In the genomic region with DNA sequence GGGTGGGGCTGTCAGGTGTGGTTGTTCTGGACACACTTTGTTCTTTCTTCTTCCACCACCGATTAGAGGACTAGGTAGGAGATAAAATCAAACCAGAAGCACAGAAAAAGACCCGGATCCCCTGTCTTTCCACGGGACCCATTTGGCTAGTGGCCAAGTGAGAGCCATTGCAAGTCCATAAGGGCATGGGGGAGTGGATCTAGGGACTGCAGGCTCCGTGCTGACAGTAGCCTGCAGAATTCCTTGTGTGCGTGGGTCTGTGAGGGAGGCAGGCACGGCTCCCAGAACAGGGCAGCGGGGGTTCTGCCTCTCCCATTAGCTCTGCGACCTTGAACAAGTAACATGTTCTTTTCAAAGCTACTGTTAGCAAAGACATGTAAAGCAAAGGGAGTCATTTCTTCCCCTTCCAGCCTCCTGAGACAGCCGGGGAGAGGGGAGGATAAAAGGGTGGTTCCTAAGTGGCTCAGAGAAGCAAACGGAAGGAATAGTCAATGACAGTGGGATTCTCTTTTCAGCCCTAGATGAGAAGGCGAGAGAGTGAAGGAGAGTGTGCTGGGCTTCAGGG, we compare ENCODE assay signal across 20 mouse cellular contexts. TPM values are rescaled to one million over a fixed set of nuclear protein-coding genes. Genes with fewer than 3 reads are reported as not detected.
DNase-seq lines count a peak whose midpoint lies in the region; ATAC-seq and TF ChIP-seq lines count a peak whose summit lies in the region.
"Had no signal": no experiment of that assay in that cellular context is flagged by ENCODE, and none has a peak within 500 bp of the region (broad histone marks: within the 10 kb centered on the region; RNA-seq: fewer than 3 reads in every experiment).

No protein-coding gene starts in this region.

- 39% methylated on average over 11 of the region's 11 CpGs for WGBS in intestine, embryonic 15.5 days
- 43% methylated on average over 11 of the region's 11 CpGs for WGBS in intestine, embryonic 16.5 days
- 35% methylated on average over 11 of the region's 11 CpGs for WGBS in lung, embryonic 14.5 days

- H3K9ac ChIP-seq in intestine, embryonic 15.5 days = no peak overlapping the region
- H3K9ac ChIP-seq in intestine, embryonic 16.5 days (ENCODE audit: low read depth, low read length) = no peak overlapping the region
- no peak overlapping the region for H3K9ac ChIP-seq in lung, embryonic 14.5 days
- H3K9ac ChIP-seq: embryonic facial prominence, embryonic 13.5 days; heart, embryonic 13.5 days had no signal

- H3K27ac ChIP-seq in intestine, embryonic 15.5 days = no peak overlapping the region
- H3K27ac ChIP-seq in intestine, embryonic 16.5 days (ENCODE audit: low read length) = no peak overlapping the region
- no peak overlapping the region for H3K27ac ChIP-seq in lung, embryonic 14.5 days (ENCODE audit: low read depth)
- H3K27ac ChIP-seq: embryonic facial prominence, embryonic 13.5 days; heart, embryonic 13.5 days; layer of hippocampus, adult 2 months; stomach, postnatal 0 days had no signal

- H3K4me3 ChIP-seq in intestine, embryonic 15.5 days (replicated peaks) = no peak overlapping the region
- H3K4me3 ChIP-seq in intestine, embryonic 16.5 days (ENCODE audit: low read length) = no peak overlapping the region
- no peak overlapping the region for H3K4me3 ChIP-seq in lung, embryonic 14.5 days (ENCODE audit: low read depth, low read length)
- H3K4me3 ChIP-seq: embryonic facial prominence, embryonic 13.5 days; heart, embryonic 13.5 days; layer of hippocampus, adult 2 months had no signal

- no peak for TF ChIP-seq CTCF in lung, embryonic 14.5 days (IDR thresholded peaks at IDR 0.05; ENCODE audit: low read depth)

- peak; percentile 32 to 34 for DNase-seq in cerebellum, postnatal 10 days
- no peak for DNase-seq in cerebellum, adult 9-11 months
- DNase-seq in lung, embryonic 14.5 days = peak; percentile 23
- DNase-seq in lung, postnatal 36 days = no peak
- peak; percentile 76 for DNase-seq in testis, postnatal 10 days (ENCODE audit: low spot score)
- no peak for DNase-seq in cerebellum, postnatal 36 days
- DNase-seq: adrenal gland, postnatal 10 days; cerebellum, adult 18-20 months; heart, postnatal 36 days; lung, postnatal 14 days; right cerebral cortex, postnatal 25 days; thymus, postnatal 36 days had no signal

- no peak overlapping the region for H3K4me2 ChIP-seq in intestine, embryonic 15.5 days (replicated peaks)
- no peak overlapping the region for H3K4me2 ChIP-seq in intestine, embryonic 16.5 days (ENCODE audit: low read depth, low read length)
- no peak overlapping the region for H3K4me2 ChIP-seq in lung, embryonic 14.5 days
- H3K4me2 ChIP-seq: embryonic facial prominence, embryonic 13.5 days; heart, embryonic 13.5 days had no signal

- H3K27me3 ChIP-seq in intestine, embryonic 15.5 days (replicated peaks) = peaks cover 7% of the 10 kb centered on the region; the same call in 1 of the 2 replicates
- H3K27me3 ChIP-seq in intestine, embryonic 16.5 days (replicated peaks; ENCODE audit: control insufficient read depth, insufficient read depth, low read length) = peaks cover 4% of the 10 kb centered on the region; the same call in 1 of the 2 replicates
- peaks cover 10% of the 10 kb centered on the region; the same call in 1 of the 2 replicates for H3K27me3 ChIP-seq in lung, embryonic 14.5 days (ENCODE audit: insufficient read depth, low read length)

- no peaks in the 10 kb centered on the region for H3K9me3 ChIP-seq in intestine, embryonic 15.5 days
- no peaks in the 10 kb centered on the region for H3K9me3 ChIP-seq in intestine, embryonic 16.5 days (ENCODE audit: control insufficient read depth, low read length)
- H3K9me3 ChIP-seq in lung, embryonic 14.5 days (ENCODE audit: low read depth, low read length) = no peaks in the 10 kb centered on the region
- H3K9me3 ChIP-seq: embryonic facial prominence, embryonic 13.5 days; heart, embryonic 13.5 days had no signal

- H3K36me3 ChIP-seq in intestine, embryonic 15.5 days = no peaks in the 10 kb centered on the region
- no peaks in the 10 kb centered on the region for H3K36me3 ChIP-seq in intestine, embryonic 16.5 days (ENCODE audit: control insufficient read depth, insufficient read depth, low read length)
- no peaks in the 10 kb centered on the region for H3K36me3 ChIP-seq in lung, embryonic 14.5 days (ENCODE audit: insufficient read depth)
- H3K36me3 ChIP-seq: embryonic facial prominence, embryonic 13.5 days; heart, embryonic 13.5 days had no signal

- no peaks in the 10 kb centered on the region for H3K4me1 ChIP-seq in intestine, embryonic 15.5 days (replicated peaks)
- no peaks in the 10 kb centered on the region for H3K4me1 ChIP-seq in intestine, embryonic 16.5 days (ENCODE audit: control insufficient read depth, insufficient read depth, low read length)
- 0 out of 2 replicates have a peak, but pooled peaks cover 3% of the 10 kb centered on the region for H3K4me1 ChIP-seq in lung, embryonic 14.5 days (ENCODE audit: insufficient read depth)

- ATAC-seq in intestine, embryonic 15.5 days = 0 out of 2 replicates have a peak, but pooled peaks have one; percentile 20
- no peak for ATAC-seq in intestine, embryonic 16.5 days
- ATAC-seq in lung, embryonic 14.5 days (ENCODE audit: insufficient read depth) = no peak
- ATAC-seq: CD4-positive, CD25-positive, alpha-beta regulatory T cell, adult 4 months; inflammation-experienced regulatory T-cells, adult 6 months had no signal

RNA-seq across cellular contexts. Expression of gene Sox9, which starts 9.2 kb away (rescaled TPM):
- 35.0 and 41.2 TPM in 2 replicates for polyA plus RNA-seq in intestine, embryonic 15.5 days (2015; fragmentation: Nextera tagmentation; extraction: Ambion mirVana)
- 25.5 and 26.5 TPM in 2 replicates for polyA plus RNA-seq in intestine, embryonic 16.5 days (2015; fragmentation: Nextera tagmentation; extraction: Ambion mirVana)
- polyA plus RNA-seq in lung, embryonic 14.5 days (2014; fragmentation: Nextera tagmentation; extraction: Ambion mirVana) = 75.7 and 81.6 TPM in 2 replicates
- polyA plus RNA-seq: CD4-positive, CD25-positive, alpha-beta regulatory T cell, adult 4 months; inflammation-experienced regulatory T-cells, adult 6 months had no signal

Comparison
In these comparisons a context has a peak if more than half of its experiments do, and no peak if none do; other contexts are left out.
1. DNase-seq: peak in cerebellum, postnatal 10 days (2 of 2), lung, embryonic 14.5 days (single experiment) and testis, postnatal 10 days (single experiment); none in cerebellum, adult 9-11 months (single experiment), lung, postnatal 36 days (single experiment) and cerebellum, postnatal 36 days (0 of 2).